Mouse (Mus musculus) midbrain, embryonic 14.5 days (tissue): ENCODE measurements at regions not wholly inside any gene's neighbourhood (a gene's known extent, or its start where the extent isn't known, plus 50 kb on each side); places are given as distances from the start of the nearest gene placed in this dataset.

Experiments
- ATAC-seq: fragments of 200-750 bp; cut with Nextera tagmentation; 2 replicates; pipeline ENCODE4 v1.8.0; 2017; ENCODE audit warnings: moderate number of reproducible peaks, moderate library complexity; ENCODE audit not compliant: low FRiP score, low TSS enrichment
- DNase-seq: peaks from one replicate; pipeline ENCODE4 v3.0.0-alpha.2; 2015
- H3K27ac ChIP-seq: fragments of 300-500 bp; sonication (generic); replicated peaks from 2 replicates; pipeline ENCODE4 v1.5.1; 2014; ENCODE audit warnings: mild to moderate bottlenecking, low read depth, low read length, moderate library complexity
- H3K27me3 ChIP-seq: fragments of 300-500 bp; sonication (generic); 2 replicates; pipeline ENCODE4 v1.6.1; 2014; ENCODE audit warnings: low read length, control low read depth, mixed read lengths; ENCODE audit not compliant: control insufficient read depth, insufficient read depth
- H3K36me3 ChIP-seq: fragments of 300-500 bp; sonication (generic); 2 replicates; pipeline ENCODE4 v1.6.1; 2014; ENCODE audit warnings: low read length, control low read depth; ENCODE audit not compliant: control insufficient read depth, insufficient read depth
- H3K4me1 ChIP-seq: fragments of 300-500 bp; sonication (generic); 2 replicates; pipeline ENCODE4 v1.6.1; 2014; ENCODE audit warnings: mild to moderate bottlenecking, antibody characterized with exemption, low read length, control low read depth; ENCODE audit not compliant: control insufficient read depth, insufficient read depth
- H3K4me2 ChIP-seq: fragments of 300-500 bp; sonication (generic); 2 replicates; pipeline ENCODE4 v1.6.1; 2014; ENCODE audit warnings: mild to moderate bottlenecking, low read length, moderate library complexity
- H3K4me3 ChIP-seq: fragments of 300-500 bp; sonication (generic); replicated peaks from 2 replicates; pipeline ENCODE4 v1.5.1; 2014; ENCODE audit warnings: low read depth, low read length
- H3K9ac ChIP-seq: fragments of 300-500 bp; sonication (generic); replicated peaks from 2 replicates; pipeline ENCODE4 v1.6.1; 2014; ENCODE audit warnings: mild to moderate bottlenecking, low read length, moderate library complexity
- H3K9me3 ChIP-seq: fragments of 300-500 bp; sonication (generic); 2 replicates; pipeline ENCODE4 v1.6.1; 2016; ENCODE audit warnings: low read length, control low read depth, mixed read lengths; ENCODE audit not compliant: control insufficient read depth
- WGBS: fragments of 180-500 bp; shearing (Covaris S2); extraction: QIAGEN DNeasy Blood & Tissue Kit; methylation state at CpG from one replicate; pipeline ENCODE4 v1.1.7; 2014; 5-methylcytosine and 5-hydroxymethylcytosine counted together

GRCm38 (mm10) chr8:26226612-26227528, 107.5 kb downstream of the Gm45692 start:
- ATAC-seq (no peak), DNase-seq (no peak)
- Histone ChIP-seq H3K4me3 (no peak overlapping the region), H3K36me3 (no peaks in the 10 kb centered on the region), H3K4me1 (no peaks in the 10 kb centered on the region), H3K4me2 (no peak overlapping the region), H3K27ac (no peak overlapping the region), H3K9me3 (no peaks in the 10 kb centered on the region), H3K27me3 (no peaks in the 10 kb centered on the region), H3K9ac (no peak overlapping the region)
- WGBS, result 75% methylated on average over 30 of the region's 30 CpGs

GRCm38 (mm10) chr8:26227529-26227895, 108.2 kb downstream of the Gm45692 start:
- no peak overlapping the region for H3K27ac ChIP-seq
- DNase-seq, result no peak
- H3K4me2 ChIP-seq, result no peak overlapping the region
- WGBS, result 59% methylated on average over 5 of the region's 5 CpGs
- H3K4me1 ChIP-seq, result no peaks in the 10 kb centered on the region
- H3K27me3 ChIP-seq, result no peaks in the 10 kb centered on the region
- no peaks in the 10 kb centered on the region for H3K9me3 ChIP-seq
- H3K9ac ChIP-seq, result no peak overlapping the region
- no peaks in the 10 kb centered on the region for H3K36me3 ChIP-seq
- H3K4me3 ChIP-seq, result no peak overlapping the region
- ATAC-seq, result no peak

DNA sequence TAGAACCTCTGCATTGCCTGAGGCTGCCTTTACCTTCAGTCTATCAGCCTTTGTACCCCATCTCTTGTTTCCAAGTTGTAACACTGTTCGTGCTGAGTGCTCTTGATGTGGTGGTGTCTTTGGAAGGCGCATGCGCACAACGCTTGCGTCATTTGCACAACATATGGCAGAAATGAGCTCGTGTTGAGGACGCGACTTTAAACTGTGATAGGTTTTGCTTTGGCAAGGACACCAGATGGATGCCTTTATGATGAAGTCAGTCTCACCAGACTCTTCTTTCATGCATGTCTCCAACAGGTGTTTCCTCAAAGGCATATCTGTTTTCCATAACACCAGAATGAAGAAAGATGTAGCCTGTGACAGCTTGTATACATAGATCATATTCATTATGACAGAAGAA, 110.2 kb downstream of the Gm45692 start:
- 96% methylated on average over 8 of the region's 8 CpGs for WGBS
- no peak overlapping the region for H3K27ac ChIP-seq
- H3K9me3 ChIP-seq, result no peaks in the 10 kb centered on the region
- no peak overlapping the region for H3K4me3 ChIP-seq
- H3K27me3 ChIP-seq, result no peaks in the 10 kb centered on the region
- DNase-seq, result no peak
- H3K36me3 ChIP-seq, result no peaks in the 10 kb centered on the region
- no peak overlapping the region for H3K9ac ChIP-seq
- no peaks in the 10 kb centered on the region for H3K4me1 ChIP-seq
- no peak for ATAC-seq
- no peak overlapping the region for H3K4me2 ChIP-seq

- Histone ChIP-seq H3K4me3 (no peak overlapping the region), H3K9me3 (no peaks in the 10 kb centered on the region), H3K27me3 (no peaks in the 10 kb centered on the region), H3K36me3 (no peaks in the 10 kb centered on the region), H3K27ac (no peak overlapping the region), H3K4me2 (no peak overlapping the region), H3K4me1 (no peaks in the 10 kb centered on the region), H3K9ac (no peak overlapping the region)
- DNase-seq (no peak), ATAC-seq (no peak)
- WGBS, result 93% methylated on average over 2 of the region's 2 CpGs
Observed at GRCm38 (mm10) chr8:26239075-26239474, 119.7 kb downstream of the Gm45692 start.

DNA sequence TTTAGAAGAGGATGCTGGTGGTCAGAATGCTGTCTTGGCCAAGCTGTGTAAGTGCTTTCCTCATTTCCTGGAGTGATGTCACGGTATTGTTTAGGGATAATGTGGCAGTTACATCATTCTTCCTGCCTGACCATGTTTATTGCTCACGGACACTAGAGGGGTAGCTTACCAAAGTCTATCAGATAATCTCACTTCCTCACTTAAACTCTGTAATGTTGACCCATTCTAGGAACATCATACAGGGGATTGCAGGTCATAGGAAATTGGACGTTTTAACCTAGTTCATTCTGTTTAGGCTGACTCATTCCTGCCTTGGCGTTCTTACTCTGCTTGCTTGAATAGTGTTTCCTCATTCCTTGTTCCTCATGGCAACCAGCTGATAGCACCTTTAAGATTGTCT, 120.3 kb downstream of the Gm45692 start:
- Histone ChIP-seq H3K27me3 (no peaks in the 10 kb centered on the region), H3K9ac (no peak overlapping the region), H3K27ac (no peak overlapping the region), H3K9me3 (no peaks in the 10 kb centered on the region), H3K36me3 (no peaks in the 10 kb centered on the region), H3K4me1 (no peaks in the 10 kb centered on the region), H3K4me2 (no peak overlapping the region), H3K4me3 (no peak overlapping the region)
- DNase-seq (no peak), ATAC-seq (no peak)
- 85% methylated on average over 4 of the region's 4 CpGs for WGBS

DNA sequence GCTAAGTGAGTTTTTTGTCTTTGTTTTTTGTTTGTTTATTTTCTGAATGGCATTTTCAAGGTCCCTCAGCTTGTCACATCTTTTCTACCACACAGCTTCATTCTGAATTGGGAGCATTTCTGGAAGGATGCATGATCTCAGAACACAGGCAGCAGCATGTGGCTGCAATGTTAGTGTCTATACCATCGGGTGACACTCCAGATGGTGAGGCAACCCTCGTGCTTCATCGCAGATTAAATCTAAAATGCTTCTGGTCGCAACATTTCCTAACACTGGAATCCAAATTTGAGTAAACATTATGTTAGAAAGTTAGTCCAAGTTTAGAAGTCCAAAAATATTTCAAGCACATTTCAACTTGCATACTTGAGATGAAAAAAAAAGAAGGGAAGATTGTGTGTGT, 124.4 kb downstream of the Gm45692 start:
- Histone ChIP-seq H3K9ac (no peak overlapping the region), H3K4me1 (no peaks in the 10 kb centered on the region), H3K9me3 (no peaks in the 10 kb centered on the region), H3K4me3 (no peak overlapping the region), H3K36me3 (no peaks in the 10 kb centered on the region), H3K4me2 (no peak overlapping the region), H3K27me3 (no peaks in the 10 kb centered on the region), H3K27ac (no peak overlapping the region)
- ATAC-seq (no peak), DNase-seq (no peak)
- WGBS, result 90% methylated on average over 4 of the region's 4 CpGs

DNA sequence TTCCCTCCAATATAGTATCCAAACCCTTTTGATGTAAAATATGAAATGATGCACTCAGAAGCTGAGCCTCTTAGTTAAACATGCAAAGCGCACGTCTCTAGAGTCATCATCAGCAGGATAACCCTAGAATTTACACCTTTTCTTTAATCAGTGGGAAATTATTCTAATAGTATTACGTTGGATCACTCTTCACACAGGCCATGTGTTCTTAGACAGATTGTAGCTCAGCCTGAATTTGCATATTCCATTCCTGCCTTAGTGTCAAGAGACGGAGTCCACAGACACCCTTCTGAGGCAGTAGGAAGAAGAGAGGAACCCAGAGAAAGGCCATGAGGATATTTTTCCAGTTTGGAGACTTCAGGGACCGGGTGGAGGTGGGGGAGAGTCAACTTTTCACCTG, 125.0 kb downstream of the Gm45692 start:
- 71% methylated on average over 5 of the region's 5 CpGs for WGBS
- no peak for ATAC-seq
- no peaks in the 10 kb centered on the region for H3K27me3 ChIP-seq
- DNase-seq, result no peak
- H3K36me3 ChIP-seq, result no peaks in the 10 kb centered on the region
- no peak overlapping the region for H3K9ac ChIP-seq
- no peaks in the 10 kb centered on the region for H3K9me3 ChIP-seq
- no peak overlapping the region for H3K4me3 ChIP-seq
- H3K4me1 ChIP-seq, result no peaks in the 10 kb centered on the region
- H3K27ac ChIP-seq, result no peak overlapping the region
- no peak overlapping the region for H3K4me2 ChIP-seq

- no peak overlapping the region for H3K9ac ChIP-seq
- H3K4me2 ChIP-seq, result no peak overlapping the region
- H3K27ac ChIP-seq, result no peak overlapping the region
- H3K4me1 ChIP-seq, result no peaks in the 10 kb centered on the region
- ATAC-seq, result peak; percentile 82
- no peak overlapping the region for H3K4me3 ChIP-seq
- 0 out of 2 replicates have a peak, but pooled peaks cover 6% of the 10 kb centered on the region for H3K9me3 ChIP-seq
- no peaks in the 10 kb centered on the region for H3K36me3 ChIP-seq
- H3K27me3 ChIP-seq, result no peaks in the 10 kb centered on the region
- peak; percentile 83 for DNase-seq
- WGBS, result 6% methylated on average over 6 of the region's 6 CpGs
Observed at GRCm38 (mm10) chr8:26255191-26255669, 135.9 kb downstream of the Gm45692 start.

GRCm38 (mm10) chr8:26260294-26260693, 141.0 kb downstream of the Gm45692 start:
- 43% methylated on average over 5 of the region's 5 CpGs for WGBS
- H3K4me2 ChIP-seq, result no peak overlapping the region
- peaks cover 9% of the 10 kb centered on the region for H3K4me1 ChIP-seq
- no peaks in the 10 kb centered on the region for H3K36me3 ChIP-seq
- no peak overlapping the region for H3K27ac ChIP-seq
- no peak overlapping the region for H3K4me3 ChIP-seq
- no peaks in the 10 kb centered on the region for H3K27me3 ChIP-seq
- no peak overlapping the region for H3K9ac ChIP-seq
- DNase-seq (peak; percentile 23), ATAC-seq (no peak; the same call in 1 of the 2 replicates)
- no peaks in the 10 kb centered on the region for H3K9me3 ChIP-seq
